Mouse (Mus musculus) liver, embryonic 13.5 days (tissue): ENCODE measurements around the gene Gm813. TPM values are rescaled to one million over a fixed set of nuclear protein-coding genes. Genes with fewer than 3 reads are reported as not detected.
A peak's percentile ranks its signal among the peaks of the same experiment; 100 is the strongest.

Source experiments
- ATAC-seq: fragments of 200-750 bp; cut with Nextera tagmentation; 2 replicates; pipeline ENCODE4 v1.8.0; 2017; ENCODE audit warnings: low read depth, mild to moderate bottlenecking, moderate number of reproducible peaks, moderate library complexity
- DNase-seq: peaks from one replicate; pipeline ENCODE4 v3.0.0; 2022
- H3K27ac ChIP-seq: fragments of 300-500 bp; sonication (generic); 2 replicates; pipeline ENCODE4 v1.5.1; 2015; ENCODE audit warnings: moderate library complexity, mild to moderate bottlenecking, inconsistent platforms
- H3K27me3 ChIP-seq: fragments of 300-500 bp; sonication (generic); 2 replicates; pipeline ENCODE4 v1.6.1; 2015; ENCODE audit warnings: mild to moderate bottlenecking, inconsistent platforms
- H3K36me3 ChIP-seq: fragments of 300-500 bp; sonication (generic); 2 replicates; pipeline ENCODE4 v1.6.1; 2015; ENCODE audit warnings: mild to moderate bottlenecking, inconsistent platforms
- H3K4me1 ChIP-seq: fragments of 300-500 bp; sonication (generic); replicated peaks from 2 replicates; pipeline ENCODE4 v1.6.1; 2015; ENCODE audit warnings: inconsistent platforms
- H3K4me2 ChIP-seq: fragments of 300-500 bp; sonication (generic); 2 replicates; pipeline ENCODE4 v1.6.1; 2015; ENCODE audit warnings: inconsistent platforms, mild to moderate bottlenecking, moderate library complexity
- H3K4me3 ChIP-seq: fragments of 300-500 bp; sonication (generic); replicated peaks from 2 replicates; pipeline ENCODE4 v1.5.1; 2015; ENCODE audit warnings: mild to moderate bottlenecking, inconsistent platforms
- H3K9ac ChIP-seq: fragments of 300-500 bp; sonication (generic); 2 replicates; pipeline ENCODE4 v1.6.1; 2015; ENCODE audit warnings: mild to moderate bottlenecking, inconsistent platforms
- H3K9me3 ChIP-seq: fragments of 300-500 bp; sonication (generic); replicated peaks from 2 replicates; pipeline ENCODE4 v1.6.1; 2016; ENCODE audit warnings: inconsistent platforms
- WGBS: fragments of 180-500 bp; shearing (Covaris S2); methylation state at CpG from one replicate; pipeline ENCODE4 v1.1.7; 2015; ENCODE audit not compliant: insufficient replicate concordance; 5-methylcytosine and 5-hydroxymethylcytosine counted together
- polyA plus RNA-seq: library from polyadenylated mRNA; unstranded; fragments of >200 nt; fragmentation: Nextera tagmentation; extraction: Ambion mirVana; gene quantifications from 2 replicates; pipeline ENCODE4 v1.2.1, GENCODE M21; 2015

Gene Gm813
- polyA plus RNA-seq, 1 experiment from 2014 or later, result not detected

DNA sequence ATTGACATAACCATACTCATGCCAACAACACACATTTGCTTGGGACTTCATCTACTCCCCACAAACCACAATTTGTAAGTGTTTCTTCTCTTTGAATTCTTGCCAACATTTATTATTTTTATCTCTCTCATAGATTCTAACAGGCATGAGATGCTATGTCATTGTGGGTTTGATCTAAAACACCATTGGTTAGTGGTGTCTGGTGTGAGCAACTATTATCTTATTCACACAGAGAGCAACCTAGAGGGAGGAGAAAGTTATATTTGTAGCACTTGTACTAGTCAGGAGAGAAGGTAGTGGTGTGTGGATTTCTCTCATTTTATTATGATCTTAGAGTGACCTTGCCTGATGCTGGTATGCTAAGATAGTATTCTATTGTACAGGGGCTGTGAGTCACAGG, 12.1 kb downstream of the Gm813 start:
- no peaks in the 10 kb centered on the region for H3K36me3 ChIP-seq
- no peak overlapping the region for H3K4me3 ChIP-seq
- DNase-seq (peak; percentile 29), ATAC-seq (peak; percentile 94)
- peaks cover 45% of the 10 kb centered on the region for H3K4me1 ChIP-seq
- no peak overlapping the region for H3K4me2 ChIP-seq
- no peak overlapping the region for H3K9ac ChIP-seq
- no peaks in the 10 kb centered on the region for H3K27me3 ChIP-seq
- H3K27ac ChIP-seq, result peak overlapping the region; percentile 87
- H3K9me3 ChIP-seq, result no peaks in the 10 kb centered on the region

DNA sequence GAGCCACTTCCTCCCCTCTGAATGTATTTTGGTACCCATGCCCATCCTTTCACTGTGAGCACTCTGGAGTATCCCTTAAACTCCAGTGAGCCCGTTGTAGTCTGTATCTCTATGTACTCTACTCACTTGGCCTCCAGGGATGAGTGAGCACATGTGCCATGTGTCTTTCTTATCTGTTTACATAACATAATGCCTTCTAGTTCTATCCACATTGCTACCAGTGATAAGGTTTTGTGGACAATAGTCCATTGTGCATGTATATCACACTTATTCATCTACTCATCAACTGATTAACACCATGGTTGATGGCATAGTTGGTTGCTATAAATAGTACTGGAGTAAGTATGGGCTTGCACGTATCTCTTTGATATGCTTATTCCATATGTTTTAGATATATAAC, 12.9 kb downstream of the Gm813 start:
- Histone ChIP-seq H3K4me2 (no peak overlapping the region), H3K4me1 (peaks cover 45% of the 10 kb centered on the region), H3K9me3 (no peaks in the 10 kb centered on the region), H3K27ac (peak overlapping the region; percentile 87), H3K36me3 (no peaks in the 10 kb centered on the region), H3K27me3 (no peaks in the 10 kb centered on the region), H3K9ac (no peak overlapping the region), H3K4me3 (no peak overlapping the region)
- WGBS, result 28% methylated on average over 2 of the region's 2 CpGs
- DNase-seq, result no peak
- peak; percentile 69 for ATAC-seq

- Histone ChIP-seq H3K36me3 (no peaks in the 10 kb centered on the region), H3K4me3 (no peak overlapping the region), H3K4me1 (peaks cover 27% of the 10 kb centered on the region), H3K27me3 (no peaks in the 10 kb centered on the region), H3K9me3 (no peaks in the 10 kb centered on the region), H3K4me2 (no peak overlapping the region), H3K9ac (no peak overlapping the region), H3K27ac (no peak overlapping the region)
- ATAC-seq (no peak), DNase-seq (no peak)
- 81% methylated on average over 6 of the region's 6 CpGs for WGBS
Observed at GRCm38 (mm10) chr16:58600846-58601245, 15.9 kb downstream of the Gm813 start.

GRCm38 (mm10) chr16:58591299-58591698, 25.5 kb downstream of the Gm813 start:
- ATAC-seq (no peak), DNase-seq (no peak)
- 60% methylated on average over 3 of the region's 3 CpGs for WGBS
- Histone ChIP-seq H3K36me3 (no peaks in the 10 kb centered on the region), H3K27ac (no peak overlapping the region), H3K9me3 (no peaks in the 10 kb centered on the region), H3K27me3 (no peaks in the 10 kb centered on the region), H3K9ac (no peak overlapping the region), H3K4me2 (no peak overlapping the region), H3K4me3 (no peak overlapping the region), H3K4me1 (0 out of 2 replicates have a peak, but pooled peaks cover 3% of the 10 kb centered on the region)

DNA sequence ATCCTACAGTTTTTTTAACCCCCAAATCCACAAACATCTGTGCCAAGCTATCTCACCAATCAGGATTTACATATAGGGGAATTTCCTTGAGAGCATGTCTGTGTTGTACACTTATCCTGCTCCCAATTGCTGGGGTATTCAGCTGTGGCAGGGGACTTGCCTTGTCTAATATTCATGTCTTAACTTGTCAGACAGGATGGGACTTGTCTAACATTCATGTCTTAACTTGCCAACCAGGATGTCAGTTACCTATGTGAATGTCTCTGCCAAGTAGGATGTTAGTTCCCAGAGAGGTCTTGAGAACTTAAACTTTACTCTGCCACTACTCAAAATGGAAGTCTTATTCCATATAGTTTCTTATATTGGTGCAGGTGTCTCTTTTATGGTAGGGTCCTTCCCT, 27.3 kb downstream of the Gm813 start:
- H3K36me3 ChIP-seq, result no peaks in the 10 kb centered on the region
- no peaks in the 10 kb centered on the region for H3K4me1 ChIP-seq
- no peak overlapping the region for H3K4me3 ChIP-seq
- DNase-seq (no peak), ATAC-seq (no peak)
- no peak overlapping the region for H3K27ac ChIP-seq
- no peaks in the 10 kb centered on the region for H3K9me3 ChIP-seq
- H3K4me2 ChIP-seq, result no peak overlapping the region
- no peak overlapping the region for H3K9ac ChIP-seq
- H3K27me3 ChIP-seq, result no peaks in the 10 kb centered on the region

- Histone ChIP-seq H3K9me3 (no peaks in the 10 kb centered on the region), H3K4me2 (no peak overlapping the region), H3K27me3 (no peaks in the 10 kb centered on the region), H3K27ac (no peak overlapping the region), H3K9ac (no peak overlapping the region), H3K4me3 (no peak overlapping the region), H3K36me3 (no peaks in the 10 kb centered on the region), H3K4me1 (no peaks in the 10 kb centered on the region; the same call in 1 of the 2 replicates)
- 78% methylated on average over 6 of the region's 6 CpGs for WGBS
- no peak for DNase-seq
- ATAC-seq, result no peak
Observed at GRCm38 (mm10) chr16:58573949-58574722, 42.6 kb downstream of the Gm813 start.

- Histone ChIP-seq H3K4me2 (no peak overlapping the region), H3K9me3 (no peaks in the 10 kb centered on the region), H3K4me1 (no peaks in the 10 kb centered on the region; the same call in 1 of the 2 replicates), H3K27me3 (no peaks in the 10 kb centered on the region), H3K9ac (no peak overlapping the region), H3K36me3 (no peaks in the 10 kb centered on the region), H3K27ac (no peak overlapping the region), H3K4me3 (no peak overlapping the region)
- DNase-seq, result no peak
- no peak for ATAC-seq
Observed at GRCm38 (mm10) chr16:58570694-58571264, 46.0 kb downstream of the Gm813 start.

Other genes starting within 250 kb of the Gm813 start
- 1.1 TPM in 2 replicates for gene Dcbld2, start 208.5 kb downstream of the Gm813 start, polyA plus RNA-seq
- gene St3gal6, start 92.7 kb downstream of the Gm813 start, polyA plus RNA-seq, result 43.5 and 47.6 TPM in 2 replicates
- not detected in 2 replicates for gene E330017A01Rik, start 21.8 kb upstream of the Gm813 start, polyA plus RNA-seq
- gene Cpox, start 53.3 kb upstream of the Gm813 start, polyA plus RNA-seq, result 422 and 453 TPM in 2 replicates
- gene Gpr15, start 102.1 kb upstream of the Gm813 start, polyA plus RNA-seq, result 0.06 and 0.16 TPM in 2 replicates
- 32.9 and 41.4 TPM in 2 replicates for gene Cldnd1, start 110.9 kb upstream of the Gm813 start, polyA plus RNA-seq
- not detected in 2 replicates for gene Olfr172, start 146.2 kb upstream of the Gm813 start, polyA plus RNA-seq
- gene Olfr173, start 183.3 kb upstream of the Gm813 start, polyA plus RNA-seq, result not detected in 2 replicates
- not detected in 2 replicates for gene Olfr175-ps1, start 209.8 kb upstream of the Gm813 start, polyA plus RNA-seq